Mouse (Mus musculus): ENCODE results near the gene Ddx18.

The Ddx18 gene

GRCm38 (mm10) chr1:121567521-121568489 lies at the start of gene Ddx18:
Ddx18 (minus strand) TSS chr1:121567989.
- peak; percentile 95 for DNase-seq (ENCODE audit: extremely low spot score, low read depth, low spot score)

GRCm38 (mm10) chr1:121608000-121608399 lies 40.2 kb upstream of the Ddx18 start:
- DNase-seq (ENCODE audit: extremely low spot score, low read depth, low spot score) = no peak

DNA sequence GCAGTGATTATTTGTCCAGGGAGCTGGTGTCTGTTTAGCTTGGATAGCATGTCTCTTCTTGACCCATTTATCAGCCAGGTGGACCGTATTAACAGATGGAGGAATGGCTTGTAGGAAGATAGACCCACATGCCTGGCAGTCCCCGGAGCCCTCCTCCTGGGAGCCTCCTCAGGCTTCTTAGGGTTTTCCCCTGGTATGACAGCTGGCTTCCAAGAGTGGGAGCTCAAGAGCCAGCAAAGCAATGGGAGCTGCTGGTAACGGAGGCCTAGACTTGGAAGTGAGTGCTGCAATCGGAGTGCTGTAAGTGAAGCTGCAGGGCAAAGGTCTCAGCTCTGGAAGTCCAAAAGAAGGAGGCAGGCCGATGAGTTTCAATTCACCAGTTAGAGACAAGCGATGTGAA lies 37.3 kb upstream of the Ddx18 start:
- DNase-seq (ENCODE audit: extremely low spot score, low read depth, low spot score) = no peak

GRCm38 (mm10) chr1:121601893-121602292 lies 34.1 kb upstream of the Ddx18 start:
- DNase-seq (ENCODE audit: extremely low spot score, low read depth, low spot score) = no peak

- DNase-seq (ENCODE audit: extremely low spot score, low read depth, low spot score) = peak; percentile 42
These were observed 33.3 kb upstream of the Ddx18 start for GRCm38 (mm10) chr1:121601084-121601483.

GRCm38 (mm10) chr1:121598421-121598820 lies 30.6 kb upstream of the Ddx18 start:
- no peak for DNase-seq (ENCODE audit: extremely low spot score, low read depth, low spot score)

DNA sequence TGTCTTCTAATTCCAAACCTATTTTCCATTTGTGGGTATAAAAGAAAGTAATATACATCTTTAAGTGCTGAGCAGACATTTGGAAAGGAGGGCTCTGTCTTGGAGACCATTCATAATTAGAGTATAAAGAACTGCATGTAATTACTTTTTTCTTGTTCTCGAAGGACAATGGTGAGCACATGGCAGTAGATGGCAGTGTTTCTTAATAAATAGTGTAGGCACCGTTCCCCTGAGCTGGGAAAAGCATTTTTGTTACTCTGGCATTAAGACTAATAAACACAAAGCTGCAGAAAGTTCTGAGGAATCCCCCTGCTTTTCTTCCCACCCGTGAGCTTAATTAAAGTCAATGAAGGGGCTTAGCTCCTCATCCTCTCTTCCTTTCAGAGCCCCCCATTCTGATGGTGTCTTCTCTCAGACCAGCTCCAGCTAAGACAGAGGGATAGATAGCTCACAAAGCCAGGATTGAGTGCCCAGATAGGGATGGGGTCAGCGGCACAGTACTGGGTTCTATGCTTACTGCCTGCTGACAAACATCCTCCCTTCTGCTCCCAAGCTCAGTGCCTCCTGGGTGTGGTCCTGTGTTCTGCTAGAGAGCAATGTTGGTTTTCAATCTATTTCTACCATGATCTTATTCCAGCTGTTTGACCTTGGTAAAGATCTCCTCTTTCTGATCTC lies 29.3 kb upstream of the Ddx18 start:
- no peak for DNase-seq (ENCODE audit: extremely low spot score, low read depth, low spot score)

GRCm38 (mm10) chr1:121584838-121585237 lies 17.0 kb upstream of the Ddx18 start:
- no peak for DNase-seq (ENCODE audit: extremely low spot score, low read depth, low spot score)

- no peak for DNase-seq (ENCODE audit: extremely low spot score, low read depth, low spot score)
These were observed 13.5 kb upstream of the Ddx18 start for GRCm38 (mm10) chr1:121581133-121581855.

- DNase-seq (ENCODE audit: extremely low spot score, low read depth, low spot score) = no peak
These were observed 9.7 kb upstream of the Ddx18 start for GRCm38 (mm10) chr1:121577491-121577890.

- no peak for DNase-seq (ENCODE audit: extremely low spot score, low read depth, low spot score)
These were observed 2.7 kb upstream of the Ddx18 start for GRCm38 (mm10) chr1:121570522-121570921.

GRCm38 (mm10) chr1:121557861-121558260 lies 9.9 kb downstream of the Ddx18 start:
- DNase-seq (ENCODE audit: extremely low spot score, low read depth, low spot score) = no peak

GRCm38 (mm10) chr1:121551457-121551835 lies 16.3 kb downstream of the Ddx18 start:
- DNase-seq (ENCODE audit: extremely low spot score, low read depth, low spot score) = no peak

DNA sequence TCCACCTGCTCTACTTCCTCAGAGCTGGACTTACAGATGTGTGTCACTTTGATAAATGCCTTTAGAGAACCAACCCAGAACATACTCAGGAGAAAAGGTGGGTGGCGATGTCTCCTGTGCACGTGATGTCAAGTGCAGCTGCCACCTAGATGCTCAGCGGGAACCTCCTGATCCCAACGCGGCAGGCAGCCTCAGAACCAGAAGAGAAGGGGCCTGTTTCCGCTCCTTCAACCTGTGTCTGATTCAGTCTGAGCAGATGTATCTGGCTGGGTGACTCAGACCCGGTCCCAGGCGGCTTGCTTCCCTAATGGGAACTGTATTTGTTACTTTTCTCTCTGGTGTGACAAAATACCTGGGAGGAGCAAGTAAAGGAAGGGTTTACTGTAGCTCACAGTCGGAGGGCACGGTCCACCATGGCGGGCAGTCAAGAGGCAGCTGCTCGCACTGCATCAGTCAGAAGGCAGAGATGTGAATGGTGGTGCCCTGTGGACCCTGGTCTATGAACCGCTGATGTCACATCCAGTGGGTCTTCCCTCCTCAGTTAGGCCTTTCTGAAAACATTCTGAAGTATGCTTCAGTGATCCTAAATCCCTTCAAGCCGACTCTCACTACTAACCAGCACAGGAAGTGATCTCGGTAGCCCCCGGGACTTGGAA lies 16.9 kb downstream of the Ddx18 start:
- no peak for DNase-seq (ENCODE audit: extremely low spot score, low read depth, low spot score)

DNA sequence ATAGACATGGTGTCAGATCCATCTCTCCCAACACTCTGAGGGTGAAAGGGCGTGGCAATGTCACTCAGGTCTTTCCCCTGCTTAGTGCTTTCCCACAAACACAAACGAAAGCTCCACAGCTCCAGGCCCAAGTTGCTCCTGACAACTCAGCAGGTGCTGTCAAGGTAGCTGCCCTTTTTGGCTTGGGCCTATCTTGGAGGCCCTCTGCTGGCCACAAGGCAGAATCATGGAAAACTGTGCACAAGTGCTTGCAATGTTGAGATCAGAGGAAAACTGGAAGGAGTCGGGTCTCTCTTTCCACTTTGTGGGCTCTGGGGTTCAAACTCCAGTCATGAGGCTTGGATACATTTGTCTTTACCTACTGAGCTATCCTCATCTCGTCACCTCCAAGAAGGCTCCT lies 18.3 kb downstream of the Ddx18 start:
- DNase-seq (ENCODE audit: extremely low spot score, low read depth, low spot score) = no peak

DNA sequence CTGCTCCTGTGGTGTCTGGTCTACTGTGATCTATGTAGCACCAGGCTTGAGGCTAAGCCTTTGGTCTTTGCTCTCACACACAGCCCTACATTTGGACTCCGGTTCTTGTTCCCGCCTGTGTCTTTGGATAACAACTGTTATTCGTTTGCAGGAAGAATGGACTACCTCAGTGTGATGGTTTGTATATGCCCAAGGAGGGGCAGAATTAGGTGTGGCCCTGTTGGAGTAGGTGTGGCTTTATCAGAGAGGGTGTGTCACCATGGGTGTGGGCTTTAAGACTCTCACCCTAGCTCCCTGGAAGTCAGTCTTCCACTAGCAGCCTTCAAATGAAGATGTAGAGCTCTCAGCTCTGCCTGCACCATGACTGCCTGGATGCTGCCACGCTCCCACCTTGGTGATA lies 19.1 kb downstream of the Ddx18 start:
- DNase-seq (ENCODE audit: extremely low spot score, low read depth, low spot score) = no peak

DNA sequence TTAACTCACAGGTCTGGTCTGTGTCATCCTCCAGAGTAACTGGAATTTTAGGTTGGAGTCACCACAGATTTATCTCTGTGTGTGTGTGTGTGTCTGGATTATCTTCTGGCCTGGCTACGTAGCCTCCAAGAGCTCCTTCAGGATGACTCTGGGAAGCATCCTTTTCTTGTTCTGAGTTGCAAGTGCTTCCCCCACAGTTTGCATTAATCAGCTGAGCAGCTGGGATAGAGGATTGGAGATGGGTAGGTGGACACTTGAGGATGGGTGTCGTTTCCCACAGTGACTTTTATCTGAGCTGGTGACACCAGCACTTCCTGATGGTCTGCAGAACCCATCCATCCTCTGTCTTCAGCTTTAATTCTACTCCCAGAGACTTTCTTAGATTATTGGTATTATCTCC lies 20.9 kb downstream of the Ddx18 start:
- DNase-seq (ENCODE audit: extremely low spot score, low read depth, low spot score) = no peak

GRCm38 (mm10) chr1:121540361-121540760 lies 27.4 kb downstream of the Ddx18 start:
- DNase-seq (ENCODE audit: extremely low spot score, low read depth, low spot score) = no peak

GRCm38 (mm10) chr1:121531439-121531838 lies 36.4 kb downstream of the Ddx18 start:
- DNase-seq (ENCODE audit: extremely low spot score, low read depth, low spot score) = no peak

GRCm38 (mm10) chr1:121529286-121529685 lies 38.5 kb downstream of the Ddx18 start:
- DNase-seq (ENCODE audit: extremely low spot score, low read depth, low spot score) = no peak

GRCm38 (mm10) chr1:121528399-121528720 lies 39.4 kb downstream of the Ddx18 start, which contains the start of gene Htr5b:
Htr5b (minus strand) TSS chr1:121528465.
- peak; percentile 22 for DNase-seq (ENCODE audit: extremely low spot score, low read depth, low spot score)

All from hindlimb bud, embryonic 11.5 days (tissue).